Mouse (Mus musculus): ENCODE data around the gene Gm27029. TPM values are rescaled to one million over a fixed set of nuclear protein-coding genes. Genes with fewer than 3 reads are reported as not detected.
"Not testable (repeated sequence)": the region's sequence is repeated elsewhere in the genome, so short reads cannot be mapped to it uniquely, and the experiment has no call there.

The Gm27029 gene
- polyA plus RNA-seq, 1 experiment: 3.9 TPM

DNA sequence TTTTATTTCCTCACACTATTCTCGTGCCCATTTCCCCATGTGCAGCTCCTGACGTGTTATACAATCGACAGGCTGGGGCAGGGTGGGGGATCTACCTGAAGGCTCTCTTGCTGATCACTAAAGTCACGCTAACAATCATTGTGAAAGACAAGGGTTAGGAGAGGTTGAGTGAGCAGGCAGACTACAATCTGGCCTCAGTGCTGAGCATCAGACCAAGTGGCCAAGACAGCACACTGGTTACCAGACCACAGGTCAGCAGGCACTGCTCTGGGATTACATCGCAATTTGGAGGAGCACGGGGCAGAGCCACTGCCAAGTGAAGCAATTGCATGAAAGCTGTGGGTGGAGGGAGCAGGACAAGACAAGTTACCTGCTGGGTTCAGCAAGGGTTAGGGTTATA, 45.7 kb downstream of the Gm27029 start:
- Histone ChIP-seq H3K4me1 (ENCODE audit: control insufficient read depth, insufficient read depth, low read length) (no peaks in the 10 kb centered on the region), H3K27ac (ENCODE audit: insufficient read depth, low read depth, low read length) (no peak overlapping the region), H3K4me3 (ENCODE audit: insufficient read depth, low read length) (no peak overlapping the region)
- TF ChIP-seq POLR2A (IDR thresholded peaks at IDR 0.05; ENCODE audit: borderline replicate concordance, low read depth, low read length) (no peak), CTCF (IDR thresholded peaks at IDR 0.05; ENCODE audit: low read depth, low read length) (no peak)

DNA sequence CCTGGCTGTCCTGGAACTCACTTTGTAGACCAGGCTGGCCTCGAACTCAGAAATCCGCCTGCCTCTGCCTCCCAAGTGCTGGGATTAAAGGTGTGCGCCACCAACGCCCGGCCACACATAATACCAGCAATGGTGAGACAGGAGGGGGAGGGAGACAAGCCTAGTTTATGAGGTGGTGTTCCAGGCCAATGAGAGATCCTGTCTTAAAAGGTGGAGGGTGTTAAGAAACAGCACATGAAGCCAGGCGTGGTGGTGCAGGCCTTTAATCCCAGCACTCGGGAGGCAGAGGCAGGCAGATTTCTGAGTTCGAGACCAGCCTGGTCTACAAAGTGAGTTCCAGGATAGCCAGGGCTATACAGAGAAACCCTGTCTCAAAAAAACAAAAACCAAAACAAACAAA, 46.4 kb downstream of the Gm27029 start:
- H3K4me3 ChIP-seq (ENCODE audit: insufficient read depth, low read length); H3K27ac ChIP-seq (ENCODE audit: insufficient read depth, low read depth, low read length); H3K4me1 ChIP-seq (ENCODE audit: control insufficient read depth, insufficient read depth, low read length): not testable (repeated sequence)

DNA sequence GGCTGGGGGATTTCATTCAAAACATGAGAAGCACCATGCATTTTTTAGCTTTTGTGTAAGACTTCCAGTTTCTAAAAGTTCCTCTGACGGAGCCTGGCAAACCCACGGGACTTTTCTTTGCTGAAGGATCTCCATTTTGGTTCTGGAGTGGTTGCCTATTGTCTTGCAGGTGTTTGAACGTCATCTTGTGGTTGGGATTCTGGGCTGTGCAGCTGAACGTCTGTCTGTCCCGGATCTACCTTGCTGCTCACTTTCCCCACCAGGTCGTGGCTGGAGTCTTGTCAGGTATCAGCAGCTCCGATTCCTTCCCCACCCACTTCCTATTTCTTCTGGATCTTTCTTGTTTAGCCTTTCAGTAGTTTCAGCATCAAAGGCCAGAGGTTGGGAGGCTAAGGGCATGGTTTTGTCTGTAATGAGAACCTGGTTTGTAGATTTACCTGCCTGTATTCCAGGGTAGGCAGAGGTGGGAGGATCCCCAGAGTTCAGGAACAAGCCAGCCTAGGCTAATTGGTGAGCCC, 50.1 kb downstream of the Gm27029 start:
- Histone ChIP-seq H3K4me1 (ENCODE audit: control insufficient read depth, insufficient read depth, low read length) (no peaks in the 10 kb centered on the region), H3K4me3 (ENCODE audit: insufficient read depth, low read length) (no peak overlapping the region), H3K27ac (ENCODE audit: insufficient read depth, low read depth, low read length) (no peak overlapping the region)
- TF ChIP-seq CTCF (IDR thresholded peaks at IDR 0.05; ENCODE audit: low read depth, low read length): no peak
- TF ChIP-seq POLR2A (IDR thresholded peaks at IDR 0.05; ENCODE audit: borderline replicate concordance, low read depth, low read length): no peak

DNA sequence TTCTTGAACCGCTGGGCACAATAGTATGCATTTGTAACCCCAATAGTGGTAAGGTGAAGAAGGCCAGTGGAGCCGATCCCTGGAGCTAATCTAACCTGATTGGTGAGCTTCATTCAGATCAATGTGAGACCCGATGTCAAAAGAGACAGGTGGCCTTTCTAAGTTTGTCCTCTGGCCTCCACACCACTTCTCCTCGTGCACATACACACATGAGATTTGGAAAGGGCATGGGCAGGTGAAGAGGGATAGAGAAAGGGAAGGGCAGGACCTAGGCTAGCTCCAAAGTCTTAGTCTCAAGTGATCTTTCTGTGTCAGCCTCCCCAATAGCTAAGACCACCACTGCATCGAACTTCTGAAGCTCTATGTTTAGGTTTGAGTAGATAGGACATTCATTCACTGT, 54.5 kb downstream of the Gm27029 start:
- H3K4me3 ChIP-seq (ENCODE audit: insufficient read depth, low read length): no peak overlapping the region
- H3K4me1 ChIP-seq (ENCODE audit: control insufficient read depth, insufficient read depth, low read length): no peaks in the 10 kb centered on the region
- H3K27ac ChIP-seq (ENCODE audit: insufficient read depth, low read depth, low read length): no peak overlapping the region
- TF ChIP-seq POLR2A (IDR thresholded peaks at IDR 0.05; ENCODE audit: borderline replicate concordance, low read depth, low read length) (no peak), CTCF (IDR thresholded peaks at IDR 0.05; ENCODE audit: low read depth, low read length) (no peak)

DNA sequence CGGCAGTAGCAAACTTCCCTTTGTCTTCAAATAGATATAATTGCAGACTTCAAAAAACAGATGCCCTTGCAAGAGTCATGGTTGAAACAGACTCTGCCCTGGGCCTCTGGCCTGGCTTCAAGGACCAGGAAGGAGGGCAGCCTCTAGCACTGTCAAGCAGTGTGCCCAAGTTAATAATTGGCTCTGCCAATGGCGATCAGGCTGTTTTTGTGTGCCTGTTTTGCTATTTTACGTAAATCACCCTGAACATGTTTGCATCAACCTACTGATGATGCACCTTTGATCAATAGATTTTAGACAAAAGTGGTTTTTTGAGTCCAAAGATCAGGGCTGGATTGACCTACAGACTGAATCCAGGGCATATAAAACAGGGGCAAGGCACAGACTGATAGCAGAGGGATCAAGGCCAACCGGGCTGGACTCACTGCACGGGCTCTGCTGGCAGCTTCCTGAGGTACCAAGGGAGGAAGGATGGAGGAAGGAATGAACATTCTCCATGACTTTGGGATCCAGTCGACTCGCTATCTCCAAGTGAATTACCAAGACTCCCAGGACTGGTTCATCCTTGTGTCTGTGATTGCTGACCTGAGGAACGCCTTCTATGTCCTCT, 57.2 kb downstream of the Gm27029 start, which contains the start of gene G6pc:
Gene G6pc (plus strand): TSS at position 236 of the 610 bp plus-strand sequence.
- Histone ChIP-seq H3K4me3 (ENCODE audit: insufficient read depth, low read length) (no peak within 1 kb of the TSS), H3K4me1 (ENCODE audit: control insufficient read depth, insufficient read depth, low read length) (no peaks in the 10 kb centered on the region), H3K27ac (ENCODE audit: insufficient read depth, low read depth, low read length) (no peak within 1 kb of the TSS)
- TF ChIP-seq POLR2A (IDR thresholded peaks at IDR 0.05; ENCODE audit: borderline replicate concordance, low read depth, low read length): no peak
- TF ChIP-seq CTCF (IDR thresholded peaks at IDR 0.05; ENCODE audit: low read depth, low read length): no peak

DNA sequence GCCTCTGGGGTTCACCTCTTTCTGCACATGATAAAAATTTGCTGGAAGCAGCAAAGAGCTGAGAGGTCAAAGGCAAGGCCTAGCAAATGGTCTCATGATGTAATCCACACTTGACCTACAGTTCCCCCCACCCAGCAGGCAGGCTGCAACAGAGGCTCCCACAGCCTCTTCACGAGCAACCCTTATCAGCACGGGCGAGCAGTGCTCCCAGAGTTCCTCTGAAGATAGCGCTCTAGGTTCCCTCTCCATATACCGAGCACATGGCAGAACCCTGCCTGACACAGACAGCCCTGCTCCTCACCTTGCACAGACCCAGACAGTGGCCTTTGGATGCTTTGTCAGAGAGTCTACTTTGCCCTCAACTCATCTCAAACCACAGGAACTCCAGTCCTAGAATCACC, 60.1 kb downstream of the Gm27029 start:
- Histone ChIP-seq H3K4me1 (ENCODE audit: control insufficient read depth, insufficient read depth, low read length) (no peaks in the 10 kb centered on the region), H3K27ac (ENCODE audit: insufficient read depth, low read depth, low read length) (no peak overlapping the region), H3K4me3 (ENCODE audit: insufficient read depth, low read length) (no peak overlapping the region)
- TF ChIP-seq POLR2A (IDR thresholded peaks at IDR 0.05; ENCODE audit: borderline replicate concordance, low read depth, low read length) (no peak), CTCF (IDR thresholded peaks at IDR 0.05; ENCODE audit: low read depth, low read length) (no peak)

DNA sequence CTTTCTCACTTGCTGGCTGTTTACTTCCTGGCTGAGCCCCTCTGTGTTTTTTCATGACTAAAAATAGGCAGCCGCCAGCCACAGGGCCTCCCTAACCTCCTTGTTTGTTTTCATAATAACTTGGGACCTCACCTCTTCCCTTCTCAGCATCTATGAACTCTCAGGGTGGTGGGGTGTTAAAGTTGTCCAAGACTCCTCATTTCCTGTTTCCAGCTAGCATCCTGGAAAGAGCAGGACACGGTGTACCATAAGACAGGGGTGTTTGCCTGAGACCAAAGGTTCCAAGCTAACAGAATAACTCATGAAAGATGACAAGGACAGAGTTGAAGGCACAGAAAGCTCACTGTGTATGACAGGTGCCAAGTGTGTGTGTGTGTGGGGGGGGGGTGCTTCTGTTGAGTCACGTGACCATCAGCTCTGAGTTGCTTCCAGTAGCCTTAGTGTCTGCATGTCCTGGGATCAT, 63.9 kb downstream of the Gm27029 start:
- Histone ChIP-seq H3K4me1 (ENCODE audit: control insufficient read depth, insufficient read depth, low read length) (no peaks in the 10 kb centered on the region), H3K4me3 (ENCODE audit: insufficient read depth, low read length) (no peak overlapping the region), H3K27ac (ENCODE audit: insufficient read depth, low read depth, low read length) (no peak overlapping the region)
- no peak for TF ChIP-seq CTCF (IDR thresholded peaks at IDR 0.05; ENCODE audit: low read depth, low read length)
- no peak for TF ChIP-seq POLR2A (IDR thresholded peaks at IDR 0.05; ENCODE audit: borderline replicate concordance, low read depth, low read length)

DNA sequence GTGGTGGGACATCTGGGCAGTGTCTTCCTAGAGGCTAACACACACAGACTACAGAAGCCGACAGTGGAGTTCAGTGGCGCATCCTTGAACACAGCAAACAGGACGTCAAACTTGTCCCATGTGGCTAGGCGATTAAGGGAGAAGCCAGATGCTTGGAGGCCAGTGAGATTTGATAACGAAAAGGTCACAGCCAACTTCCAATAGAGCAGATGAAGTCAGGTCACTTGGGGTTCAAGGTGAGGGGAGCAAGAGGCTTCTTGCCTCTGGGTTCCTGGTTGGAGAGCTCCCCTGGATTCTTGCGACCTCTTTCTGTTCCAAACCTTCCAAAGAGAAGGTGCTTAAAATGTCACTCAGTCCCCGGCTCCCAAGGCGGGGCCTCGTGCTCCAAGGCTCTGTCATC, 64.8 kb downstream of the Gm27029 start:
- TF ChIP-seq CTCF (IDR thresholded peaks at IDR 0.05; ENCODE audit: low read depth, low read length): no peak
- no peak for TF ChIP-seq POLR2A (IDR thresholded peaks at IDR 0.05; ENCODE audit: borderline replicate concordance, low read depth, low read length)
- H3K4me3 ChIP-seq (ENCODE audit: insufficient read depth, low read length): no peak overlapping the region
- no peaks in the 10 kb centered on the region for H3K4me1 ChIP-seq (ENCODE audit: control insufficient read depth, insufficient read depth, low read length)
- H3K27ac ChIP-seq (ENCODE audit: insufficient read depth, low read depth, low read length): no peak overlapping the region

DNA sequence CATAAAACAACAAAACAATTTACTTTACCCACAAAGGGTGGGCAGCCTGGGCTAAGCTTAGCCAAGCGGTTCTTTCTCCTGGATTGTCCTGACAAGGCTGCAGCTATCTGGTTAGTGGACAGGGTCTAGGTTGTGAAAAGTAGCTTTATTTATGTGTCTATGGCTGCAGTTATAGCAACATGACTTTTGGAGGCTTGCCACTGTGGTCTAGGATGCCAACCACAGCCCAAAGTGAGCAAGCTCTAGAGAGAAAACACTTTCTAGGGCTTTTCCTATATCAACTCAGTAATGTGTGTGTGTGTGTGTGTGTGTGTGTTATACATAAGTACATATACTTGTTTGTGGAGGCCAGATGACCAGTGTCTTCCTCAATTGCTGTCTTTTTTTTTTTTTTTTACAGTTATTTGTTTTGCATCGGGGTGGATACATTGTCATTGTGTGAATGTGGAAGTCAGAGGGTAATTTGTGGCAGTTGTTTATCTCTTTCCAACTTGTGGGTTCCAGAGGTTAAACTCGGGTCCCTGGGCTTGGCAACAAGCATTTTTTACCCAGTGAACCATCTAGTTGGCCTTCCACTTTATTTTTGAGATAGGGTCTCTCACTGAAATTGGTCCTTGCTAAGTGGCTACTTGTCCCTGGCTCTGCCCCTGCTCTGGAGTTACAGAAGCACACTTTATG, 67.0 kb downstream of the Gm27029 start:
- H3K4me1 ChIP-seq (ENCODE audit: control insufficient read depth, insufficient read depth, low read length): no peaks in the 10 kb centered on the region
- H3K4me3 ChIP-seq (ENCODE audit: insufficient read depth, low read length): no peak overlapping the region
- TF ChIP-seq CTCF (IDR thresholded peaks at IDR 0.05; ENCODE audit: low read depth, low read length) (no peak), POLR2A (IDR thresholded peaks at IDR 0.05; ENCODE audit: borderline replicate concordance, low read depth, low read length) (no peak)
- H3K27ac ChIP-seq (ENCODE audit: insufficient read depth, low read depth, low read length): no peak overlapping the region

Other genes with a start within 250 kb of the Gm27029 start
- gene Ccr10, start 249.4 kb downstream of the Gm27029 start, polyA plus RNA-seq (2012; ENCODE audit: insufficient read depth, insufficient read length, missing spikeins): not detected in 2 replicates
- 48.6 and 52.5 TPM in 2 replicates for gene Ezh1, start 198.3 kb downstream of the Gm27029 start, polyA plus RNA-seq (2012; ENCODE audit: insufficient read depth, insufficient read length, missing spikeins)
- not detected in 2 replicates for gene Ramp2, start 178.8 kb downstream of the Gm27029 start, polyA plus RNA-seq (2012; ENCODE audit: insufficient read depth, insufficient read length, missing spikeins)
- gene Vps25, start 171.1 kb downstream of the Gm27029 start, polyA plus RNA-seq (2012; ENCODE audit: insufficient read depth, insufficient read length, missing spikeins): 111 and 114 TPM in 2 replicates
- not detected in 2 replicates for gene Wnk4, start 164.2 kb downstream of the Gm27029 start, polyA plus RNA-seq (2012; ENCODE audit: insufficient read depth, insufficient read length, missing spikeins)
- gene Cntd1, start 145.8 kb downstream of the Gm27029 start, polyA plus RNA-seq (2012; ENCODE audit: insufficient read depth, insufficient read length, missing spikeins): 1.0 and 1.6 TPM in 2 replicates
- 60.1 and 63.3 TPM in 2 replicates for gene Coa3, start 145.7 kb downstream of the Gm27029 start, polyA plus RNA-seq (2012; ENCODE audit: insufficient read depth, insufficient read length, missing spikeins)
- 78.3 and 80.1 TPM in 2 replicates for gene Becn1, start 122.5 kb downstream of the Gm27029 start, polyA plus RNA-seq (2012; ENCODE audit: insufficient read depth, insufficient read length, missing spikeins)
- gene Psme3, start 108.6 kb downstream of the Gm27029 start, polyA plus RNA-seq (2012; ENCODE audit: insufficient read depth, insufficient read length, missing spikeins): 48.8 and 53.2 TPM in 2 replicates
- gene Aoc2, start 99.7 kb downstream of the Gm27029 start, polyA plus RNA-seq (2012; ENCODE audit: insufficient read depth, insufficient read length, missing spikeins): 1.1 and 1.3 TPM in 2 replicates
- gene Aoc3, start 94.2 kb downstream of the Gm27029 start, polyA plus RNA-seq (2012; ENCODE audit: insufficient read depth, insufficient read length, missing spikeins): 0.20 TPM in 1 of 2 replicates, not detected in the other
- not detected in 2 replicates for gene G6pc, start 57.2 kb downstream of the Gm27029 start, polyA plus RNA-seq (2012; ENCODE audit: insufficient read depth, insufficient read length, missing spikeins)
- gene Aarsd1, start 7.2 kb downstream of the Gm27029 start, polyA plus RNA-seq (2012; ENCODE audit: insufficient read depth, insufficient read length, missing spikeins): 15.4 and 17.8 TPM in 2 replicates
- 11.4 and 12.0 TPM in 2 replicates for gene Rundc1, start 289 bp upstream of the Gm27029 start, polyA plus RNA-seq (2012; ENCODE audit: insufficient read depth, insufficient read length, missing spikeins)
- gene Ptges3l, start 537 bp upstream of the Gm27029 start, polyA plus RNA-seq (2012; ENCODE audit: insufficient read depth, insufficient read length, missing spikeins): 4.5 and 4.7 TPM in 2 replicates
- 519 and 718 TPM in 2 replicates for gene Rpl27, start 17.5 kb upstream of the Gm27029 start, polyA plus RNA-seq (2012; ENCODE audit: insufficient read depth, insufficient read length, missing spikeins)
- 50.6 and 58.7 TPM in 2 replicates for gene Ifi35, start 23.6 kb upstream of the Gm27029 start, polyA plus RNA-seq (2012; ENCODE audit: insufficient read depth, insufficient read length, missing spikeins)
- 9.7 and 11.4 TPM in 2 replicates for gene Rnd2, start 40.2 kb upstream of the Gm27029 start, polyA plus RNA-seq (2012; ENCODE audit: insufficient read depth, insufficient read length, missing spikeins)
- gene Vat1, start 41.4 kb upstream of the Gm27029 start, polyA plus RNA-seq (2012; ENCODE audit: insufficient read depth, insufficient read length, missing spikeins): 180 and 202 TPM in 2 replicates
- gene Brca1, start 127.2 kb upstream of the Gm27029 start, polyA plus RNA-seq (2012; ENCODE audit: insufficient read depth, insufficient read length, missing spikeins): 7.9 and 8.2 TPM in 2 replicates
- 179 and 198 TPM in 2 replicates for gene Nbr1, start 127.4 kb upstream of the Gm27029 start, polyA plus RNA-seq (2012; ENCODE audit: insufficient read depth, insufficient read length, missing spikeins)
- 407 and 510 TPM in 2 replicates for gene Tmem106a, start 157.4 kb upstream of the Gm27029 start, polyA plus RNA-seq (2012; ENCODE audit: insufficient read depth, insufficient read length, missing spikeins)
- gene Gm11634, start 174.5 kb upstream of the Gm27029 start, polyA plus RNA-seq (2012; ENCODE audit: insufficient read depth, insufficient read length, missing spikeins): not detected in 2 replicates
- 21.2 and 22.1 TPM in 2 replicates for gene Rdm1, start 202.4 kb upstream of the Gm27029 start, polyA plus RNA-seq (2012; ENCODE audit: insufficient read depth, insufficient read length, missing spikeins)
- gene Arl4d, start 240.7 kb upstream of the Gm27029 start, polyA plus RNA-seq (2012; ENCODE audit: insufficient read depth, insufficient read length, missing spikeins): 0.80 and 1.9 TPM in 2 replicates

All from bone marrow macrophage, adult 2 months (primary cell).